Comparison of ENCODE assay signal across 13 mouse cellular contexts in genomic region chr7:110619086-110619611, GRCm38 (mm10). TPM values are rescaled to one million over a fixed set of nuclear protein-coding genes. Genes with fewer than 3 reads are reported as not detected.
A peak's percentile ranks its signal among the peaks of the same experiment; 100 is the strongest.
DNase-seq lines count a peak whose midpoint lies in the region; ATAC-seq and TF ChIP-seq lines count a peak whose summit lies in the region.
"Had no signal": no experiment of that assay in that cellular context is flagged by ENCODE, and none has a peak within 500 bp of the region (broad histone marks: within the 10 kb centered on the region; RNA-seq: fewer than 3 reads in every experiment).

No protein-coding gene starts in this region.

- peak; percentile 62 to 77 for ATAC-seq in hematopoietic stem cell, adult 5-6 weeks (replicated peaks in 1 of 2; ENCODE audit: insufficient read depth in 1 of 2, low FRiP score in 2 of 2, low TSS enrichment in 1 of 2, low read depth in 1 of 2, poor library complexity in 2 of 2, severe bottlenecking in 2 of 2)
- no peak for ATAC-seq in erythroblast, adult 5-6 weeks (replicated peaks; ENCODE audit: low FRiP score, poor library complexity, severe bottlenecking)

- no peak for TF ChIP-seq CTCF in C2C12 (IDR thresholded peaks at IDR 0.05; ENCODE audit: control insufficient read depth, insufficient read depth, insufficient read length)

- no peak overlapping the region for H3K4me3 ChIP-seq in C2C12 (ENCODE audit: insufficient read depth, poor library complexity, severe bottlenecking)
- H3K4me3 ChIP-seq: forebrain, embryonic 10.5 days had no signal

- no peaks in the 10 kb centered on the region for H3K79me2 ChIP-seq in C2C12 (ENCODE audit: control insufficient read depth, insufficient read depth)

- H3K36me3 ChIP-seq in C2C12 (ENCODE audit: control insufficient read depth, insufficient read depth): no peaks in the 10 kb centered on the region
- H3K36me3 ChIP-seq: forebrain, embryonic 10.5 days had no signal

- no peaks in the 10 kb centered on the region for H3K79me3 ChIP-seq in C2C12 (ENCODE audit: low read depth)

- no peak overlapping the region for H3ac ChIP-seq in C2C12 (ENCODE audit: control insufficient read depth, insufficient read length, low read depth)

- peak; percentile 39 for DNase-seq in 3134 (ENCODE audit: extremely low read depth, insufficient read length, low spot score)
- DNase-seq in heart, adult 8-10 months (ENCODE audit: low spot score): peak; percentile 41
- no peak for DNase-seq in layer of hippocampus, adult 18-20 months (ENCODE audit: low spot score in 2 of 2)
- no peak for DNase-seq in layer of hippocampus, postnatal 36 days
- DNase-seq: cerebellum, adult 11 months; gastrocnemius, postnatal 10 days; liver; lung, postnatal 36 days; thymus, postnatal 25 days had no signal

- no peaks in the 10 kb centered on the region for H3K27me3 ChIP-seq in C2C12 (ENCODE audit: control insufficient read depth, insufficient read depth, insufficient read length)

TF ChIP-seq in C2C12, 6 proteins besides CTCF, POLR2A, EP300 and RAD21:
- peak; percentile 77 for TF ChIP-seq MYOD1 (IDR thresholded peaks at IDR 0.05; ENCODE audit: control insufficient read depth, insufficient read length, low read depth)
- TF ChIP-seq FOSL1 (IDR thresholded peaks at IDR 0.05; ENCODE audit: insufficient read depth, low read length, poor library complexity, severe bottlenecking): no peak

RNA-seq across cellular contexts. Expression of gene Sbf2, which starts 4.4 kb away (rescaled TPM):
- polyA plus RNA-seq in C2C12 (2012; fragmentation: generic; extraction: Trizol): 7.5 TPM
- total RNA-seq in heart, adult 8-10 months (2022): 10 to 100 TPM; 36.1 to 45.7 (median 40.7) TPM
- 2.4 and 5.0 TPM in 2 replicates for total RNA-seq in hematopoietic stem cell, adult 5-6 weeks (2017)
- total RNA-seq in layer of hippocampus, adult 18-20 months (2021): 10 to 100 TPM; 67.6 to 69.0 TPM
- total RNA-seq in erythroblast, adult 5-6 weeks (2015; ENCODE audit: low replicate concordance): 2.1 and 2.3 TPM in 2 replicates
- total RNA-seq in erythroblast, adult 5-6 weeks (2017; ENCODE audit: low replicate concordance): 1.8 and 3.9 TPM in 2 replicates
- 10 to 100 TPM; 71.2 to 91.3 TPM for total RNA-seq in layer of hippocampus, postnatal 36 days (2021)

RNA-seq across cellular contexts. Expression of gene Adm, which starts 8.3 kb away (rescaled TPM):
- 0.09 TPM for polyA plus RNA-seq in C2C12 (2012; fragmentation: generic; extraction: Trizol)
- total RNA-seq in heart, adult 8-10 months (2022): 10 to 100 TPM in 3 of 4 experiments, 1 to 10 TPM in 1; 9.6 to 15.8 (median 12.2) TPM
- 0.44 TPM in 1 of 2 replicates, not detected in the other for total RNA-seq in hematopoietic stem cell, adult 5-6 weeks (2017)
- 1 to 10 TPM; 1.5 to 1.6 TPM for total RNA-seq in layer of hippocampus, adult 18-20 months (2021)
- not detected in 2 replicates for total RNA-seq in erythroblast, adult 5-6 weeks (2015; ENCODE audit: low replicate concordance)
- total RNA-seq in erythroblast, adult 5-6 weeks (2017; ENCODE audit: low replicate concordance): not detected in 2 replicates
- 1 to 10 TPM; 1.8 to 2.4 TPM for total RNA-seq in layer of hippocampus, postnatal 36 days (2021)

Comparison
In these comparisons a context has a peak if more than half of its experiments do, and no peak if none do; other contexts are left out.
1. DNase-seq: peak in 3134 (single experiment) and heart, adult 8-10 months (single experiment); none in layer of hippocampus, adult 18-20 months (0 of 2) and layer of hippocampus, postnatal 36 days (0 of 2).